Mouse (Mus musculus) thymus, adult 18-20 months (tissue): ENCODE results near the gene Fcho2.

ENCODE experiments used
- DNase-seq, 2 experiments: peaks; one replicate each; pipeline ENCODE4 v3.0.0; 2022; ENCODE audit warnings: mixed read lengths in 2 of 2

Gene Fcho2

DNA sequence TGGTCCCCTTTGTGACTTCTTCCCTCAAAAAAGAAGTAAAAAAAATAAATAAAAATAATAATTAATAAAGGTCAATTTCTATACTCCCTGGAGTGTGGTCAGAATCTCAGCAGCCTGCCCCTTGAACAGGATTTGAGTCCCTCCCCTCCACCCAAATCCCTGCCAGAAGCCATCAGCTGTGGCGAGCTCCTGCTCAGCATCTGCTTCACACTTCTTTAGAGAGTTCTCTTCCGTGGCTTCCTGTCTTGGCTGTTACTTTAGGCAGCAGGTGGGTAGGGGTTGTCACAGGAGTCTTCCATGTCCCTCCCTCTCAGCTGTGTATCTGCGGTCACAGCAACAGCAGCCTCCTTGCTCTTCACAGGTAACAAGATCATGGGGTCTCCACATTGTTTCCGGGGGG is 109.7 kb downstream of the Fcho2 start:
- DNase-seq, result no peak

DNA sequence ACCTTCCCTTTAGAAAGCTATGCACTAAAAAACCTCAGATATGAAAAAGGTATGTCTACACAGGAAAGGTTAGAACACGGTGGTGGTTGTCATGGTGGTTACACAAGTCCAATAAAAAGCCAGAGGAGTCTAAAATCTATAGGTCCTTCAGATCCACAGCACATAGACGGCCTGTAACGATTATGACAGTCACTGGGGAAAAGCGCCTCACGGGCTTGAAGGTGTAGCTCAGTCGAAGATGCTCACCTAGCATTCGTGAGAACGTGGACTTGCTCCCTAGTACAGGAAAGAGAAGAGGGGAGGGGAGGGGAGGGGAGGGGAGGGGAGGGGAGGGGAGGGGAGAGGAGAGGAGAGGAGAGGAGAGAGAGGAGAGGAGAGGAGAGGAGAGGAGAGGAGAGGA is 111.5 kb downstream of the Fcho2 start:
- no peak for DNase-seq

DNA sequence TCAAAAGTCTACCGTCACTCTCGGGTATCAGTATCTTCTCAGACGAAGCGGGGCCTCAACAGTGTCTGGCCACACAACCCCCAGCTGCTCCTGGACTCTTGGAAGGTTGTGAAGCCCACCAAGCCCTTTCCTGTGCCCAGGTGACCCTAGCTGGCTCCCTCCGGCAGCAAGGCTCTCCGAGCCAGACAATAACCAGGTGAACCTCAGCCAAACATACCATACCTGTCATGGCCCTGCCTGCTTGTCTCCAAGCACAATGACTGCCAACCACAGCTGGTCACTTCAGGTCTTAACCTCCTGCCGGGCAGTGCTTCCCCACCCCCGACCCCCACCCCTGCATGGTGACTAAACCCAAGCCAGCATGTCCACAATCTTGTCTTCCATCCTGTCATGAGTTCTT is 112.9 kb downstream of the Fcho2 start:
- DNase-seq, result no peak

DNA sequence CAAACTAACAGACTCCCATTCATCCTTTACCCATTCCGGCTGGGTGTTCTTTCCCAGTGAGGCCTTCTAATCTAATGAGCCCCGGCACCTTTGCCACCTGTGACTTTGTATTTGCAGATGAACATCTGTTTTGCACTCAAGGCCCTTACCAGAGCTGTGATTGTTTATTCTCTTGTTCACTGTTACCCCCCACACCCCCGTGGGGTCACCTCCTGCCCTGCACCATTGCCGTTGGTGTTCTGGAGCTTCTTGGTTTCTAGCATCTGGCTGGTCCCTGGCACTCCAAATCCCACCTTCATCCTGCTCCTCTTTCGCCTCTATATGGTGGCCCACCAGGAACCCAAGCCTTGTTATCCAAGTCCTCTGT is 114.0 kb downstream of the Fcho2 start:
- DNase-seq, result no peak

DNA sequence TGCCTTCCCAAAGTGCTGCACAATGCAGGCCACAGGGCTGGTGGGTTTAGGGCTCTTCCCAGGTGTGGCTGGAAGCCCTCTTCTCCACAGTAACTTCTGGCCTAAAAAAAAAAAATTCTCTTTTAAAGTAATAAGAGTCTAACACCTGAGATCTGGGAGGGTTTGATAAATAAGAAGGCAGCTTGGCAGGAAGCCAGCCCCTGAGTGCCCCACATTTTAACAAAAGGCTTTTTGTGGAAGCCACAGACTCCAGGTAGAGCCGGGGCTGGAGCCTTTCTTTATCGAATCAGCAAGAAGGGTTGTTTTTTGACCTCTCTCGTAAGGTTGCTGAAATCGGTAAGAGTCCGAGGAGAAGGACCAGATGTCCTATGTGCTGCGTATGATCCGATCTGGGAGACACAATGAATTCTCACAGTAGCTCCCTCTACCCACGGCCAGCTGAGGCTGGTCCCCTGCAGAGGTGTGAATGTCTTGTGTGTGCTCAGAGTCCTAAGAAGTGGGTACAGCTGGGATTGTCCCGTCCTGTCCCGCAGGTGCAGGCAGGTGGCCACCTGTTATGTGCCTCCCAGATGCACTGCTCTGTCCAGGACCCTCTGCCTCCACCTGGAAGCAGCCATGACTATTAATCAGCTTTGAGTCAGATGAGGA is 114.5 kb downstream of the Fcho2 start:
- no peak for DNase-seq

DNA sequence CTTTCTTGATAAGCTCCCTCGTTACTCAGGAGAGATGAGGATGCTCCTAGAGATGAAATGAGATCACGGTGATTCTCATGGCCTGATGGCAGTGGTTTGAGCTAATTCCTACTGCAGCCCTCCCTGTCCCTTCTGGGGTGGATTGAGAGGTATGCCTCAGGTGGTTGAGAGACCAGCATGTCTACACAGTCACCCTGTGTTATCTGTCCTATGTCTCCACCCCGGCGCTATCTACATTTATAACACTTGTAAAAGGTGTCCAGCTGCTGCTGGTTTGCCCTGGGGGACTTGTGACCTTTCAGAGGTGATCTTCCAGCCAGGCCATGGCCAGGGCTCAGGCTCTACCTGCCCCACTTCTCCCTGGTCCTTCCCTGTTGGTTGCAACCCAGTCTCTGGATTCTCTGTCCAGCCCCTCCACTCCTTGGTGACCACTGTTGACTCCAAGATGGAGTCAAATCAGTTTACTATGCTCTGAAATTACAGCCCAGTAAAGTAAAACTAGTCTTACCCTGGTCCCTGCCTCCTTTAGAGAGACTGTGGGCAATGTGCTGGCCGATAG is 115.2 kb downstream of the Fcho2 start:
- no peak for DNase-seq

DNA sequence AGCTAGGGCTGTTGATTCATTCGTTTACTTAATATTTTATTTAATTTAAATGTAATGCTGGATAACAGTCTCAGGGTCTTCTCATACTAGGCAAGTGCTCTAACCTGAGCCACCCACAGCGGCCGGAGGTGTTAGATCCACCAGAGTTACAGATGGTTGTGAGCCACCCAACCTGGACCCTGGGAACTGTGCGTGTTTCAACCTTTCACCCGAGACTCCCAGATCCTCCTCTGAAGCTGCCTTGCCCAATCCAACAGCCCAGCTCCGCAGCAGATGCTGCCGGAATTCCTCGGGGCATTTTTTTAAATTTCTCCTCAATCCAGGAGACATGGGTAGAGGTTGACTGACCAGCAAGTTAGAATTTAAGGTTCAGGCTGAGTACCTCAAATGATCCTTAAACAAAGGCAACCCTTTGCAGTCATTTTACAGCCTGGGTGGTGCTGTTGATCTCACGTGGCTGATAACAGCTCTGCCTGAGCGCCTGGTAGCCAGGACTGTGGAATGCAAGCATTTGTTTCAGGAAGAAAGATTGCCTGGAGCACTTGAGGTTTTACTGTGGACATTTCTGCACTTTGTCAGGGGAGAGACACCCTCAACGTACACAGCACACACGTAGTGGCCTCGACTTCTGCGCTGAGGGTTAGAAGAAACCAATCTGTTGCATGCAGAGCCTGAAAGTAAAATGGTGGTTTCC is 116.1 kb downstream of the Fcho2 start:
- no peak for DNase-seq

DNA sequence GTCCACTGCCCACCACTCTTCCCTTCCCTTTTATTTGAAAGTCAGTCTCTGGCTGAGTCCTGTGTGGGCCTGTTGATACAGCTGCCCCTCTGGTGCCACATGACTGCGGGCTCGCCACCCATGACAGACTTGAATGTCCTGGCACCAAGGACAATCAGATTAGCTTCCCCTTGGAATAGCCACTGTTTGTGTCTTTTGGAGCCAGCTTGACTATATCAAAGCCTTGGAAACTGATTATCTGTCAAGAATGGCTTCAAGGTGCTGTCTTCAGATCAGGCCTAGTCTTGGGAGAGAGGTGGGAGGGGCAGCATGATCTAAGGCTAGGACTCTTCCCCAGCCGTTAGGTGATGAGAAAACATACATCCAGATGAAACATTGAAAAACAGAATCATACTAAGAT is 118.5 kb downstream of the Fcho2 start:
- no peak for DNase-seq

DNA sequence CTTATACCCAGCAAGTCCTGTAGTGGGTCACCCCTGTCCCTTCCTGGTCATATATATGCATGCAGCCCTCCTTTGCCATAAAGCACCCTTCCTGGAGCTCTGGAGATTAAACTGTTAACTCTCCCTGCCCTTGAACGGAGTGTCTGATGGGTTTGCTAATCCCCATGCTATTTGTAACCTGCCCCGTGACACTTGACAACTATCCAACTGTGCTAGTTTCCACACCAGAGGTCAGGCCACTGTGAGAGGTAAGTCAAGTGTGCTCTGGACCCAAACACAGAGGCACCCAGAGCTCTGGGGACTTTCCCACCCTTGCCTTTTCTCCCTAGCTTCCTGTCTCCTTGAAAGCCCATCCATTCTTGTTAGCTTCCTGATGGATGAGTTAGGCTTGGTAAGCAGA is 119.7 kb downstream of the Fcho2 start:
- DNase-seq, result no peak

DNA sequence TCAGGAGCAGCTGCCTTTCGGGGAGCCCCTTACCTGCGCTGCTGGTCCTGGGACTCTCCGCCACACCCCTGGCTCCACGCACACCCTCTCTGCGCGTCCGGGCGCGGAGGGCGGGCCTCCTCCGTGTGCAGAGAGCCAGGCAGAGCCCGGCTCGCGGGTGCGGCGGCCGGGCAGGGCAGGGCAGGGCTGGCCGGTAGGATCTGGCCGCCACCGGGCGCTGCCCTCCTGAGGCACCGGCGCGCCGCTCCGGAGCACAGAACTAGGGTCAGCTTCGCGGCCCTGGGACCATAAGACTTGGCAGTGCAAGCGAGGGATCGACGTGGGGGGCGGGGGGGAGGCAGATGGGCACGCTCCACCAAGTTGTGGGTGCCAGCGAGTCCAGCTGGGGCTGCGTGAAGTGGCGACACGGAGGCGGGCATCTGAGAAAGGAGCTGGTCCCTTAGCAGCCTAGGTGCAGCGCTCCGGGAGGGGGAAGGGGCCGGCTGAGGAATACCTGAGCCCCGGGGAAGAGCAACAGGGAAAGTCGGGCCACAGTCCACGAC is 120.4 kb downstream of the Fcho2 start, which contains the start of gene Tmem171:
Gene Tmem171 (minus strand): TSS at position 62 of the 542 bp plus-strand sequence.
- DNase-seq, result no peak

DNA sequence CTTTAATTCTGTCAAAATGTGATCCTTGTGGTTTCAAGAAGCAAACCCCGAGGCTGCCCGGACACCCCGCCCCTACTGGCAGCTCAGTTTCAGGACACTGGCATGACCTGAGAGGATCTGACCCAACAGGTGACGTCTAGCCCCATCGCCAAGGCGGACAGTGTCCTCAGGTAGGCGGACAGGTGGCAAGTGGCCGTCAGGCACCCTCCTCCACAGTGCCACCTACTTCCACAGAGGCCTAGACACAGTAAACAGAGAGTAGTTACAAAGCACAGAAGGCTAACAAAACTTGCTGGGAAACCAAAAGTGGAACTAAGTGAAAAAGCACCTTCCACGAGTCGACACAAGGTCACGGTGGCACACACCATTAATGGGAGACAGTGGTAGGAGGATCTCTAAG is 121.9 kb downstream of the Fcho2 start:
- no peak for DNase-seq

DNA sequence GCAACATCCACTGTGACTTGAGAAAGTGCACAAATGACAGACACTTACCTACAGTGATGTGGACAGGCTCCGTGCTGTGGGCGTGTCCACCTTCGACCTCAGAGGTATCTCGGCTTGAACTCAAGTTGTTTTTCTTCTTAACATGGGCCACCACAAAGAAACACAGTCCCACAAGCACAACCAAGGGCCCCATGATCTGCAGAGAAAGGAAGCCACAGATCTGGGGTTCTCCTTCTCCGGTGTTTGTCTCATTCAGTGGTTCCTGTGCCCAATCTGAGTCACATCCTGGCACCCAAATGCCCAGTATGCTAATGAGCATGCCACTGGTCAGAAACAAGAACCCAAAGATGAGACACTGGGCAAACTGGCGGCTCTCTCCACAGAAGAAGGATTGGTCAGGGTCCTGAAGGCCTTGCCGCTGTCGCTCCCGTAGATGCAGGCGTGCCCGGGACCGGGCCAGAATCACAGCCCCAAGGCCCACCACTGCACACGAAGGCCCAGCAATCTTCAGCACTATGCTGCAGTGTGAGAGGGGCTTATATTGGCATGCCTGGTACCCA is 123.2 kb downstream of the Fcho2 start:
- no peak for DNase-seq

DNA sequence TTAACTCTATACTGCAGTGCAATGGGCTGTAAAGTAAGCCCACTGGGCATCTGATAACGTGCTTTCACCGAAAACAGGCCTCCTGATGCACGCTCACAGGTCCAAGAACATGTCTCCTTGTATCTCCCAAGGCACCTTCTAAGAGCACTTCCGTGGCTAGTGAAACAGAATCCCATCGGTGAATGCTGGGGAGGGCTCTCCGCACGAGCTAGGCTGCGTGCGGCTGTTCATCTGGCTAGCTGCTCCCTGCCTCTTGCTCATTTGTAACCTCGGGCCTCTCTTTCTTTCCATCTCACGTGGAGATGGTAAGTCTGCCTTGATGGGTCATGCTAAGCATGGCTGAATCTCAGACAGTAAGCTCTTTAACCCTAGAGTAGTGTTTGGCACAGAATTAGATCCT is 124.4 kb downstream of the Fcho2 start:
- no peak for DNase-seq

DNA sequence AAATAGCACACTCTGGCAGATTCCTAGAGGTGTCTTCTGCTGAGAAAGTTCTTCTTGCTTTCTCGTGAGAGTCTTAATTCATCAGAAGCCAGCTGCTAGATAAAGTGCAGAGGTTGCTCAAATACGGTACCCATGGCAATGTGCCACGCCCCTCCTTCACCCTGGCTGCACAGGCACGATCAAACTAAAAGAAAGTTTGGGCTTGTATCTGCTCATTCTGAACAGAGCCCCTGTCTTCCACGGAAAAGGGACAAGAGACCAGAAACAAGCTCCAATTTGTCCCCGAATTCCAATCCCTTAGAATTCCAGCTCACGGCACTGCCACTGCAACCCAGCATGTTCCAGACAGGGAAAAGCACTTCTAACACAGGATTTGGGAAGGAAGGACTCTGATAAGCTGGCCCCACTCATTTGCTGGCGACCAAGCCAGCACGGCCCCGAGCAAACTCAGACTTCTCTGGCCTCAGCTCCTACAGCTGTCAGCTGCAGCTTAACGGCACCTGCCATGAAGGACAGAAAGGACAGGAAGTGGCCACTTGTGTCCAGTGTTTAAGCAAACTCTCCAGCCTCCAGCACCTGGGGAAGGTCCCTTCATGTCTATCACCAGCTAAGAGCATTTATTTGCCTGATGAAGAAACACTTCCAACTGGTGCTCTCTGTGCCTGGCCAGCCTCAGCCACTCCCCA is 125.5 kb downstream of the Fcho2 start:
- DNase-seq, result no peak

DNA sequence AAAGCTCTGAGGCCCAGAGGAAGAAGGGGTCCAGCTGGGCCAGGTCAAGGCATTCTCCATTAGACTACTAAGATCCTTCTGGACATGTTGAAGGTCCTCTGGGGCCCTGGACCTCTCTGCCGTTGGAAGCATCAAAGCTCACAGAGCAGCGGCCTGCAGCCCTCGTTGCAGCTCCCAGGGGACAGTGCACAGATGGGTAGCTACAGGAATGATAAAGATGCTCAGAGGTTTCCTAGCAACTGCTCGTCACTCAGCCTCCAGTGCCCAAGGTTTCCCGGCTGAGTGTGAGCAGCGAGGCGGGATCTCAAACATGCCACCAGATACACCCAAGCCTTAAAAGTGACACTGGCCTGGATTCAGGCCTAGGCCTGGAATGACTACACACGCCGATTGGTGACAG is 127.3 kb downstream of the Fcho2 start:
- DNase-seq, result no peak

DNA sequence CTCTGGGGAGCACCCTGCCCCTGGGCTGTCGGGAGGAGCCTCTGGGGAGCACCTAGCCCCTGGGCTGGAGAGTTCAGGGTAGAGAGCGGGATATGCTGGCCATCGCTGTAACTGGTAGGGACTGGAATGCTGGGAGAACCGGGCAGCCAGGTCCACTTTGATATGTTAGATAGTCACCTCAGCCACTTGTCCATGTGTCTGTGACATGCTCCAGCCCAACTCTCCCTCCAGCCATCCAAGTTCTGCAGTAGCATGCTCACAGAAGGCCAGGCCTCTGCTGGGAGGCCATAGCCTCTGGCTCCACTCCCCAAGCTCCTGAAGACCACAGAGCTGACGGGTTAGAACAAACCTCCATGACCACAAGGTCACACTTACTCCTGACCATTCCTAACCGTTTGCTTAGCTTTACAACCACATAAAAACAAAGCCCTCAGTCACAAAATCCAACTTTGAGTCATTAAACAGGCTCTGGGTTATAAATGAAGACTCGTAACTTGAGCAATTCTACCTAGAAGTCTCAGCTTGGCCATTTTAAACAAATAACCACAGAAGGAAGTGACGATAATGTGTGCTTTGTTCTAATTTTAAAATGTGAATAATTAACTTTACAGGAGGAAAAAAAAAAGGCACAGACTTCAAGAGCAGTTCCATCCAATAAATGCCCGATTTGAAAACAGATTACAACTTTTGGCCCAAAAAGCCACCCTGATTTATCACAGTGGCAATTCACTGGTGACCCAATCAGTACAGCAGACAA is 130.9 kb downstream of the Fcho2 start:
- no peak for DNase-seq

DNA sequence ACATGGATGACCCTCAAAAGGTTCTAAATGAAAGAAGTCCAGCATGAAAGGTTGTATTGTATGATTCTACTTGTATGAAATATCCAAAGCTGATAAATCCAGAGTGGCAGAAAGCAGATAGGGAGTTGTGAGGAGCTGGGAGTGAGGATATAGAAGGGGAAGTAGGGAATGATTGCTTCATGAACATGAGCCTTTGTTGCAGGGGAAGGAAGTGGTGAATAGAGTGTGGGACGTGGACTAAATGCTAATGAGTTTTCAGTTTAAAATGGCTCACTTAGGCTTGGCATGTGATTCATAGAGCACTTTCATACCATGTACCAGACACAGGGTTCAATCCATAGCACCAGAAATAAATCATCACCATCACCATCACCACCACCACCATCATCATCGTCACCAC is 131.8 kb downstream of the Fcho2 start:
- DNase-seq, result no peak

DNA sequence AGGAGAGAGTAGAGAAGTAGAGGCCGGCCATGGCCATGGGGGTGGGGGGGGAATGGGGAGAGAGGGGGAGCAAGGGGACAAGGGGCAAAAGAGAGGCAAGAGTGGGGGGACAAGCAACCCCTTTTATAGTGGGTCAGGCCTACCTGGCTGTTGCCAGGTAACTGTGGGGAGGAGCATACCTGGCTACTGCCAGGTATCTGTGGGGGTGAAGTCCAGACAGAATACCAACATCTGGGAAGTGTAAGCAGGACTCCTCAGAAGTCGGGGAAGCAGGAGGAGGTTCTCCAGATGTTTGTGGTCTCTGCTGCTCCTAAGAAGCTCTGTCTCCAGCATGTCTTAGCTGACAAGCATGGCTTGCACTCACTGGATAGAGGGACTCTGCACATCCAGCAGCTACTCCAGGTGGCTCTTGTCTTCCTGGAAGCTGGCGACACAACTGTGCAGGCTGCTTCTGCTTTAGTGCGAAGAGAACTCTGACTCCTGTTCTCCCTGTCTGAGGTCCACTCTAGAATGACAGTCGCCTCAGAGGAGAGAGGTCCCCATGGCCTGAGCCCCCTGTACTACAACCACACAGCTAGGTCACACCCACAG is 134.7 kb downstream of the Fcho2 start:
- no peak for DNase-seq

DNA sequence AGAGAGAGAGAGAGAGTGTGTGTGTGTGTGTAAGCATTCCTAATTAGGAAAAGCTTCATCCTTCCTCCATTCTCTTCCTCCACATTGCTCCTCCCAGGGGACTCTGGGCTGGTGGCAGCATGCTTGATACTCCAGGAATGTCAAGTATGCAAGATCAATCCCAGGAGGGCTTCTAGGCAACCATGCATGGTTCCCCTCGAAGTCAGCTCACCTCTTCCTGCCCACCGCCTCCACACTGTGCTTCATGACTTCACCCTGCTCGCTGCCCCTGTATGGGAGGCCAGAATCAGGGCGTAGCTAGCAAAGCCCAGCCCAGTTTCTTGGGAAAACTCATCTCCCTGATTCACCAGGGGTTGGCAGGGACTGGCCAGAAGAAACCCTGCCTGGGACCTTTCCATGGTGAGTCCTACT is 135.6 kb downstream of the Fcho2 start:
- DNase-seq, result no peak

DNA sequence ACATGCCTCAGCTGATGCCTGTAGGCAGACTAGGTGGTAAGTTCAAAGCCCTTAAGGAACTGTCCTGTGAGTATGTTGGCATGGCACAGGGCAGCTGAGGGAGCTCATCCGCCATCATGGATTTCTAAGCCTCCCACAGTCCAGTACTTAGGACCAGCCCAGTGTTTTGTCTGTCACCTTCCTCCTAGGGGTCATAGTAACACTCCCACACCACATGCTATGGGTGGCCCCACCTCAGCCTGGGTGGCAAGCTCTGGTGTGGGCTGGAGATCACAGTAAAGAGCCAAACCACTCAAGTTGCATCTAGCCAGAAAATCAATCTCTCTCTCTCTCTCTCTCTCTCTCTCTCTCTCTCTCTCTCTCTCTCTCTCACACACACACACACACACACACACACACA is 136.0 kb downstream of the Fcho2 start:
- DNase-seq, result no peak

DNA sequence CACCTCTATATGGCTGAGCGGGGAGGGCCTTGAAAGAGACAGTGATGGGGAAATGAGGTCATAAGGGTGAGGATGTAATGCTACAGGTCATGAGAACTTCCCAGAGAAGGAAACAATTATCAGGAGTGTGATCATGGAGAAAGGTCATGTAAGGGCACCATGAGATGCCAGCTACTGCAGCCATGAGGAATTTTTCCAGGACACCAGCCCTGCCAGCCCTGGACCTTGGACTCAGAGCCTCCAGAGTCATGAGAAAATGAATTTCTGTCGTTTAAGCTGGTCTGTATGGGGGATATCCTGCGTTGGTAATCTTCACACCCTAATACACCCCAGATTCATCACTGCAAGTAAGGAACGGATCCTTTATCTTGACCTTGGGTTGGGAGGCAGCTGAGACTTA is 141.3 kb downstream of the Fcho2 start:
- no peak for DNase-seq
